Mouse (Mus musculus): ENCODE measurements at regions not wholly inside any gene's neighbourhood (a gene's known extent, or its start where the extent isn't known, plus 50 kb on each side); places are given as distances from the start of the nearest gene placed in this dataset.
"Not testable (repeated sequence)": the region's sequence is repeated elsewhere in the genome, so short reads cannot be mapped to it uniquely, and the experiment has no call there.

GRCm38 (mm10) chr13:6829346-6829745 lies 180.8 kb upstream of the Pfkp start:
- WGBS: 80% methylated on average over 5 of the region's 5 CpGs
- Histone ChIP-seq H3K9me3 (peaks cover 8% of the 10 kb centered on the region; the same call in 1 of the 2 replicates), H3K4me1 (no peaks in the 10 kb centered on the region), H3K4me3 (no peak overlapping the region), H3K27ac (no peak overlapping the region), H3K27me3 (ENCODE audit: poor library complexity, severe bottlenecking) (no peaks in the 10 kb centered on the region), H3K36me3 (replicated peaks) (no peaks in the 10 kb centered on the region)
- no peak for DNase-seq (ENCODE audit: extremely low spot score, low spot score)

GRCm38 (mm10) chr13:6828601-6829330 lies 180.2 kb upstream of the Pfkp start:
- not testable (repeated sequence) for H3K27me3 ChIP-seq (ENCODE audit: poor library complexity, severe bottlenecking); H3K27ac ChIP-seq; DNase-seq (ENCODE audit: extremely low spot score, low spot score); H3K9me3 ChIP-seq; H3K4me3 ChIP-seq; H3K4me1 ChIP-seq; H3K36me3 ChIP-seq (replicated peaks)
- 81% methylated on average over 8 of the region's 8 CpGs for WGBS

GRCm38 (mm10) chr13:6802243-6803157 lies 153.9 kb upstream of the Pfkp start:
- 78% methylated on average over 5 of the region's 5 CpGs for WGBS
- H3K27ac ChIP-seq: no peak overlapping the region
- no peaks in the 10 kb centered on the region for H3K27me3 ChIP-seq (ENCODE audit: poor library complexity, severe bottlenecking)

GRCm38 (mm10) chr13:6767936-6768588 lies 119.5 kb upstream of the Pfkp start:
- Histone ChIP-seq H3K9me3 (no peaks in the 10 kb centered on the region; the same call in 1 of the 2 replicates), H3K27me3 (ENCODE audit: poor library complexity, severe bottlenecking) (no peaks in the 10 kb centered on the region), H3K4me3 (no peak overlapping the region), H3K27ac (no peak overlapping the region), H3K4me1 (no peaks in the 10 kb centered on the region; the same call in 1 of the 2 replicates), H3K36me3 (replicated peaks) (no peaks in the 10 kb centered on the region)
- 87% methylated on average over 6 of the region's 6 CpGs for WGBS
- DNase-seq (ENCODE audit: extremely low spot score, low spot score): no peak

More at GRCm38 (mm10) chr13:6802243-6803157, 153.9 kb upstream of the Pfkp start:
- H3K9me3 ChIP-seq: no peaks in the 10 kb centered on the region
- no peaks in the 10 kb centered on the region for H3K4me1 ChIP-seq
- no peaks in the 10 kb centered on the region for H3K36me3 ChIP-seq (replicated peaks)
- no peak overlapping the region for H3K4me3 ChIP-seq
- no peak for DNase-seq (ENCODE audit: extremely low spot score, low spot score)

GRCm38 (mm10) chr13:6757151-6757550 lies 108.6 kb upstream of the Pfkp start:
- no peak for DNase-seq (ENCODE audit: extremely low spot score, low spot score)

GRCm38 (mm10) chr13:6751599-6751998 lies 103.0 kb upstream of the Pfkp start:
- WGBS: 91% methylated on average over 5 of the region's 5 CpGs
- H3K36me3 ChIP-seq (replicated peaks): no peaks in the 10 kb centered on the region
- DNase-seq (ENCODE audit: extremely low spot score, low spot score): no peak
- H3K27ac ChIP-seq: no peak overlapping the region
- H3K4me3 ChIP-seq: no peak overlapping the region
- no peaks in the 10 kb centered on the region for H3K4me1 ChIP-seq
- no peaks in the 10 kb centered on the region for H3K27me3 ChIP-seq (ENCODE audit: poor library complexity, severe bottlenecking)
- H3K9me3 ChIP-seq: no peaks in the 10 kb centered on the region

More at GRCm38 (mm10) chr13:6757151-6757550, 108.6 kb upstream of the Pfkp start:
- Histone ChIP-seq H3K27ac (no peak overlapping the region), H3K4me3 (no peak overlapping the region), H3K36me3 (replicated peaks) (no peaks in the 10 kb centered on the region), H3K4me1 (no peaks in the 10 kb centered on the region), H3K27me3 (ENCODE audit: poor library complexity, severe bottlenecking) (no peaks in the 10 kb centered on the region), H3K9me3 (no peaks in the 10 kb centered on the region)
- 79% methylated on average over 1 of the region's 1 CpGs for WGBS

- H3K4me3 ChIP-seq: no peak overlapping the region
- no peak overlapping the region for H3K27ac ChIP-seq
- H3K27me3 ChIP-seq (ENCODE audit: poor library complexity, severe bottlenecking): no peaks in the 10 kb centered on the region
- H3K36me3 ChIP-seq (replicated peaks): no peaks in the 10 kb centered on the region
- 83% methylated on average over 1 of the region's 1 CpGs for WGBS
- no peak for DNase-seq (ENCODE audit: extremely low spot score, low spot score)
- H3K9me3 ChIP-seq: no peaks in the 10 kb centered on the region
- H3K4me1 ChIP-seq: no peaks in the 10 kb centered on the region
Observed at GRCm38 (mm10) chr13:6751149-6751548, 102.6 kb upstream of the Pfkp start.

GRCm38 (mm10) chr13:6741916-6742315 lies 93.3 kb upstream of the Pfkp start:
- Histone ChIP-seq H3K27me3 (ENCODE audit: poor library complexity, severe bottlenecking) (no peaks in the 10 kb centered on the region), H3K36me3 (replicated peaks) (no peaks in the 10 kb centered on the region), H3K4me1 (no peaks in the 10 kb centered on the region), H3K4me3 (no peak overlapping the region), H3K9me3 (no peaks in the 10 kb centered on the region), H3K27ac (no peak overlapping the region)
- DNase-seq (ENCODE audit: extremely low spot score, low spot score): no peak
- 87% methylated on average over 4 of the region's 4 CpGs for WGBS

GRCm38 (mm10) chr13:6736984-6737566 lies 88.5 kb upstream of the Pfkp start:
- H3K4me1 ChIP-seq: no peaks in the 10 kb centered on the region
- no peak overlapping the region for H3K4me3 ChIP-seq
- 73% methylated on average over 6 of the region's 6 CpGs for WGBS
- H3K27ac ChIP-seq: no peak overlapping the region
- H3K36me3 ChIP-seq (replicated peaks): no peaks in the 10 kb centered on the region
- no peaks in the 10 kb centered on the region for H3K27me3 ChIP-seq (ENCODE audit: poor library complexity, severe bottlenecking)
- H3K9me3 ChIP-seq: no peaks in the 10 kb centered on the region
- no peak for DNase-seq (ENCODE audit: extremely low spot score, low spot score)
